Mouse (Mus musculus) cortical plate, adult 2 months (tissue): ENCODE data around the gene Ppp1r1c.

Source experiments
- CTCF ChIP-seq: fragments of 200-500 bp; IDR thresholded peaks from 2 replicates; pipeline ENCODE4 v1.5.1; 2011; ENCODE audit warnings: mild to moderate bottlenecking, control low read depth, low read length; ENCODE audit not compliant: insufficient read depth; ENCODE audit errors: extremely low read depth
- POLR2A ChIP-seq: fragments of 200-500 bp; IDR thresholded peaks from 2 replicates; pipeline ENCODE4 v1.6.1; 2011; ENCODE audit warnings: mild to moderate bottlenecking, low read length, control low read depth; ENCODE audit not compliant: insufficient read depth; ENCODE audit errors: extremely low read depth

- TF ChIP-seq CTCF (no peak), POLR2A (no peak)
Observed at GRCm38 (mm10) chr2:79751685-79752084, 44.1 kb downstream of the Ppp1r1c start.
